Mouse (Mus musculus): ENCODE results near the gene Adamts12.

- no peak for TF ChIP-seq POLR2A (IDR thresholded peaks at IDR 0.05; ENCODE audit: control insufficient read depth, extremely low read depth, insufficient read depth, low read length, poor library complexity)
- no peak for TF ChIP-seq CTCF (IDR thresholded peaks at IDR 0.05; ENCODE audit: borderline replicate concordance, control insufficient read depth, extremely low read depth, insufficient read depth, low read length, poor library complexity)
Observed at GRCm38 (mm10) chr15:11095566-11095965, 31.0 kb downstream of the Adamts12 start.

All from thymus, adult 2 months (tissue).